Mouse (Mus musculus) erythroblast, embryonic 14.5 days (primary cell): ENCODE results near the gene Zbtb4.

ENCODE experiments used
- GATA1 ChIP-seq: IDR thresholded peaks from 2 replicates; pipeline ENCODE4 v1.6.1; 2012; ENCODE audit warnings: low read length, inconsistent platforms, mixed read lengths
- TAL1 ChIP-seq: IDR thresholded peaks from 3 replicates; pipeline ENCODE4 v1.6.1; 2012; ENCODE audit warnings: low read length, inconsistent platforms, mixed read lengths

DNA sequence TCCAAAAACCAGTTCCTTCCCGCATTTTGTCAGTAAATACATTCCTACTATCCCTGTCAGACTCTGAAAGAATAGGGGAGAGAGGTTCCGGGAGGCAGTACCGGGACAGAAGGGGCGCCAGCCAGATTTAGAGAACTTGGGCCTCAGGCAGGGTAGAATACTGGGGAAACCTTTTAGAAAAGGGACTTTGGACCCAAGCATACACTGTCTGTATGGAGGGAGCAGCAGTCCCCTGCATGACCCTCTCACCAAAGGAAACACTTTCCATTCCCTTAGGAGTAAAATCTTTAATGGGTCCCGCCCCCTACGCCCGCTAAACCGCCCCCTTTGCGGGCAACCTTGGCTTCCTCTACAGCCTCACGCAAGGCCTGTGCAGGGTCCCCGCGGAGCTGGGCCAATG lies 37.6 kb downstream of the Zbtb4 start:
- TF ChIP-seq GATA1 (no peak), TAL1 (no peak)
